Mouse (Mus musculus) brain, adult 10 weeks (tissue): ENCODE data around the gene Apbb1ip. TPM values are rescaled to one million over a fixed set of nuclear protein-coding genes. Genes with fewer than 3 reads are reported as not detected.

Experiments used
- polyA plus RNA-seq: library from polyadenylated mRNA; stranded (reverse); fragments of 350-450 nt; fragmentation: Illumina TruSeq; extraction: RNeasy Lipid Tissue Mini Kit (QIAGEN cat#74804); gene quantifications from one replicate; pipeline ENCODE4 v1.2.3, GENCODE M21; 2015; ENCODE audit warnings: low read depth, low replicate concordance

Apbb1ip gene
- polyA plus RNA-seq, result 4.0 TPM

DNA sequence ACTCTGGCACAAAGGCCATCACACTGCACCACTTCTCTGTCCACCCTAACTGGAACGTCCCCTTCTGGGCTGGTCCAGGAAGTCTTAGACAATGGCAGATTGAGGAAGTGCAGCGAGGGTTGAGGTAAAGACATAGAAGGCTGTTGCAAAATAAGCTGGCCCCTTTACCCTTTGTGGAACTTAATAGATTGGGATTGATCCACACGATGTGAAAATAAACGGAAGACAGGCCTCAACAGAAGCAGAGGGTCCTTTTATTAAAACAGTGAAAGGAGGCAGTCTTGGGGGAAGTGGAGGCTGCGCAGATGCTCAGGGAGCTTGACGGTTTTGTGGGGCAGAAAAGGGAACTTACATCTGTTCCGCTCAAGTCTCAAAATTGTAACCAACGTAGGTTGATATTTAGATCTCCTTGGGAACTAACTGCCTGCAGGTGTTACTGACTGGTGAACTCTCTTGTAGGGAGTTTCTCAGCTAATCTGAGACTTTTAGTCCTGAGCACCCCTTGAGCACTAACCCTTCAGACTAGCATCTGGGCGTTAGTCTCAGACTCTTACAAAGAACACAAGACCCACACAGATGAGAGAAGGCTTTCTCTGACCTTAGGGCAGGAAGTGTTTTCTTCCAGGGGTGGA is at the start of gene Apbb1ip:
Gene Apbb1ip, plus strand, starts transcription at position 546 of the 632 bp plus-strand sequence.

DNA sequence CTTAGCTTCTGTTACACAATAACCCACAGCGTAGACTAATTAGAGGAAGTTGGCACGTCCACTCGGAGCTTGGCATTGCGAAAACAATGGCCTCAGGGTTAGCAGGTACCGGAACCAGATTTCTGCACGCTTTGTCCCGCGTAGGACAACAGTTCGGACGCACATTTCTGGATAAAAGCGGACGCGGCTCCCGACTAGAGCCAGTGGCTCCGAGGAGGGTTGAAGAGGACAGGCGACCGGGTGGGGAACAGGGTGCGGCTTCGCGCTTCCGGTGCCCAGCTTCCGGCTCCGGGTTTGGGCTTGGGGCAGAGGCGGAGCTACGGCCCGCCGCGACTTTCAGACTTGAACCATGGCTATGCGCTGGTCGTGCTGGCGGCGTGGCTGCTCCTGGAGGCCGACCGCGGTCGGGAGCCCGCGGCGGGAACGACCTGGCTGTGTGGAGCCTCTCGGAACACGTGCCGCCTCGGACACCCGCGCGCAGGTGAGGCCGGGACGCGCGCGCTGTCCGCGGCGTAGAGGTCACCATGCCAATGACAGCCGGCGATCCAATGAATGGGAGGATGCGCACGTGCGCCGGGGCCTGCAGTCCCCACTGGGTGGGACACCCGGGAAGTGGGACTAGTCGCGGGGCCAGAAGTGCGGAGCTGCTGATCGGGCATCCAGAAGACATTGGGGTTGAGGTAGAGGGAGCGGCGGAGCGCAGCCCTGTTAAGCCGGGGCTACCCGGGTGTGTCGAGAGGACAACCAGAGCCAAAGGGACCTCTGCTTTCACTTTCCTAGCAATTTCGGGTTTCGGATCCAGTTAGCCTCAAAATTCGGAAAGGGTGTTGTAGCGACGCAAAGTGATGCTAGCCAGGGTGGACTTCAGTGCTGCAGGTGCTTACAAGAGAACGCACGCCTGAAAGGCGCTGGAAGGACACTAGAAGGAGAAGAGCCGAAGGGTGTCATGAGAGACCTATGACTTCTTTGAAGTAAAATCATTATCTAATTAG is 121.7 kb downstream of the Apbb1ip start, which contains the start of gene Pdss1:
Gene Pdss1, plus strand, starts transcription at position 241 of the 992 bp plus-strand sequence.

Other genes starting within 250 kb of the Apbb1ip start
- 99.5 TPM for gene Gad2, start 151.9 kb upstream of the Apbb1ip start, polyA plus RNA-seq
- gene Pdss1, start 121.4 kb downstream of the Apbb1ip start, polyA plus RNA-seq, result 12.6 TPM